Mouse (Mus musculus) brain, embryonic 14.5 days (tissue): ENCODE data around the gene Rb1. TPM values are rescaled to one million over a fixed set of nuclear protein-coding genes. Genes with fewer than 3 reads are reported as not detected.

Source experiments
- DNase-seq: peaks from one replicate; pipeline ENCODE4 v3.0.0-alpha.2; 2011; ENCODE audit warnings: low read depth
- CTCF ChIP-seq: fragments of 200-500 bp; IDR thresholded peaks from 2 replicates; pipeline ENCODE4 v1.5.1; 2012; ENCODE audit warnings: inconsistent platforms, mild to moderate bottlenecking, moderate library complexity, borderline replicate concordance; ENCODE audit not compliant: insufficient read depth, insufficient read length; ENCODE audit errors: extremely low read depth
- POLR2A ChIP-seq: fragments of 200-500 bp; IDR thresholded peaks from 2 replicates; pipeline ENCODE4 v1.6.1; 2012; ENCODE audit warnings: mild to moderate bottlenecking, inconsistent platforms, borderline replicate concordance; ENCODE audit not compliant: poor library complexity, insufficient read depth, insufficient read length, severe bottlenecking; ENCODE audit errors: extremely low read depth
- polyA plus RNA-seq: library from polyadenylated mRNA; depleted of rRNA; stranded (reverse); fragments of >200 nt; gene quantifications from 2 replicates; pipeline ENCODE4 v1.2.3, GENCODE M21; 2012

The Rb1 gene
- polyA plus RNA-seq, 1 experiment: 38.2 TPM

- DNase-seq: no peak
- no peak for TF ChIP-seq CTCF
- TF ChIP-seq POLR2A: no peak
These were observed 138.7 kb downstream of the Rb1 start for GRCm38 (mm10) chr14:73186875-73187274.

DNA sequence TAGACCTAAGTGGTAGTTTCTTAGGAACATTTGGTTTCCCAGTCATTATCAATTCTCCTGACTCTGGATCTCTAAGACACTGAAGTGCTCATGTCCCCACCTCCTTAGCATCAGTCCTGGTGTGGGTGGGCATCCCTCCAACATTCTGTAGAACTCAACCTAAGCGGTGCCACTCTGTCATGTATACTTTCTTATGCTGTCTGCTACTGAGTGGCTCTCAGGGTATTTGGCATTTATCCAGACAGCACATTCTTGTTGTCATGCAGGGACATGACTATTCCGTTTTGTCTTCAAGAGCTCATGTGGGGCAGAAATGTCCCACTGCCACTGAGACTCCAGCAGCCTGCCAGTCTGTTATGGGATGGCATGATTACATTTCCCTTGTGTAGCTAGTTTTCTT, 144.5 kb downstream of the Rb1 start:
- peak; percentile 77 for DNase-seq
- TF ChIP-seq POLR2A (no peak), CTCF (no peak)

DNA sequence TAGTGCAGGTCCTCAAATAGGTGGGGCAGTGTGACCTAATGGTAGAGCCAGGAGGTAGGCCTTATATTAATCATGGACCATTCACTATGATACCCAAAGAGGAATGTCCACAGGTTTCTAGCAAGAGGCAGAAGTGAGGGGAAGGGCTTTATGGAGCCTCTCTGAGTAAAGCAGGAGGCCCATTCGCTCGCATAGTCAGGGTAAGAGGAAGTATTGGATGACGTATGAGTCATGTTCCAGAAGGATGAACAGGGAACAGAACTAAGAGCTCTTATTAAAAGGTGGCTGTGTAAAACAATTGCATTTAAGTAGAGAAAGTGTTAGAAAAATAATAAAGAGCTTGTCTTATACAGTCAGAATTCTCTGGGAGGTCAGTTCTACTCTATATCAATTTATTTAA, 145.0 kb downstream of the Rb1 start:
- TF ChIP-seq CTCF (no peak), POLR2A (no peak)
- DNase-seq: no peak

GRCm38 (mm10) chr14:73179221-73179681, 146.4 kb downstream of the Rb1 start:
- no peak for DNase-seq
- no peak for TF ChIP-seq CTCF
- no peak for TF ChIP-seq POLR2A

DNA sequence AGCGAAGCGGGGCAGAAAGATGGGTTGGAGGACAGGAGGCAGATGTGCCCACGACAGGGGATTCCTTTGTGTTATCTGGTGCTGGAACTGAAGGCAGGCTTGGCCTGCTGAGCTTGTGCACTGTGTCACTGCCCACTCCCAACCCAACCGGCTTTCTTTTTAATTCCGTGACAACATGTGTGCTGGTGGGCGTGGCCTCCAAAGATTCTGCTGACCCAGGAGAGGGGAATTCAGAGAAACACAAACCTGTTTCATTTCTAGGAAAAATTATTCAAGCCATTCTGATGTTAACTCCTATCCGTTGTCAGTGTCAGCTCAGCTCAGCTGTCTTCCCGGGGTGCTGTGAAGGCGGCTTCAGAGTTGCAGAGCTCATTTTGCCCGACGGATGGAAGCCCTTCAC, 147.7 kb downstream of the Rb1 start:
- DNase-seq: no peak
- TF ChIP-seq CTCF (no peak), POLR2A (no peak)

DNA sequence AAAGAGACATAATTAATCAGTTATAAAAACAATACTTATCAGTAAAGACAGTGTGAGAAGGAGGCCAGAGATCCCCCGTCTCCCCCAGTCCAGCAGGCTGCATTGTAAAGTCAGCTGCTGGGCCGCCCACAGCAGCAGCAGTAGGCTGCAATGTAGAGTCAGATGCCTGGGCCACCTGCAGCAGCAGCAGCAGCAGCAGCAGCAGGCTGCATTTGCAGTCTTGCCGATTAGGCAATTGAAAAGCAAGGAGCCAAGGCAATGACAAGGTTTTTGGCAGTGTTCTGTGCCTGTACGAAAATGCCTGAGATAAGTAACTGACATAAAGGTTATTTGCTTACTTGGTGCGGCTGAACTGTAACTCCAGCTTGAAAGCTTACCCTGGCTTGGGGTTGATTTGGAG, 149.4 kb downstream of the Rb1 start:
- no peak for TF ChIP-seq POLR2A
- DNase-seq: peak; percentile 25

DNA sequence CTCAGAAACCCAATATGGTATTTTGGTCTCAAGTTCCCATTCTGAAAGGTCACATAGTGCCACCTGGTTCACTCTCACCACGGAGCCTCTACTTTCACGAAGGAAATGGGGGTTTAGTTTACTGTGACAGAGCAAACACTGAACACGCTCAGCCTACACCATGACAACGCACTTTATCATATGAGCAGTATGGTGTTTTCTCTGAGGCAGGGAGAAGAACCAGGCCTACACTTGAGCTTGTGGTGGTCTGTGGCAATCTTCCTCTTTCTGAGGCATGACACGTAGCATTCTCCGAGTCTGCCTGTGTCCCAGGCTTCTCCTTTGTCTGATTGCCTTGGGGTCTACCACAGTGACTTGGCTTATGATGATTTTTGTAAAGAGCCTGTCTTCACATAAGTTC, 149.8 kb downstream of the Rb1 start:
- TF ChIP-seq CTCF (no peak), POLR2A (no peak)
- DNase-seq: no peak

DNA sequence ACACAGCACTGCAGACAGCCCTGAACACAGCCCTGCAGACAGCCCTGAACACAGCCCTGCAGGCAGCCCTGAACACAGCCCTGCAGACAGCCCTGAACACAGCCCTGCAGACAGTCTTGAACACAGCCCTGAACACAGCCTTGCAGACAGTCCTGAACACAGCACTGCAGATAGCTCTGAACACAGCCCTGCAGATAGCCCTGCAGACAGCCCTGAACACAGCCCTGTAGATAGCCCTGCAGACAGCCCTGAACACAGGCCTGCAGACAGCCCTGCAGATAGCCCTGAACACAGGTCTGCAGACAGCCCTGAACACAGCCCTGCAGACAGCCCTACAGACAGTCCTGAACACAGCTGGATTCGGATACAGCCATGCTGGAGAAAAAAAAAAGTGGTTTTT, 150.6 kb downstream of the Rb1 start:
- no peak for DNase-seq
- TF ChIP-seq CTCF (no peak), POLR2A (no peak)

DNA sequence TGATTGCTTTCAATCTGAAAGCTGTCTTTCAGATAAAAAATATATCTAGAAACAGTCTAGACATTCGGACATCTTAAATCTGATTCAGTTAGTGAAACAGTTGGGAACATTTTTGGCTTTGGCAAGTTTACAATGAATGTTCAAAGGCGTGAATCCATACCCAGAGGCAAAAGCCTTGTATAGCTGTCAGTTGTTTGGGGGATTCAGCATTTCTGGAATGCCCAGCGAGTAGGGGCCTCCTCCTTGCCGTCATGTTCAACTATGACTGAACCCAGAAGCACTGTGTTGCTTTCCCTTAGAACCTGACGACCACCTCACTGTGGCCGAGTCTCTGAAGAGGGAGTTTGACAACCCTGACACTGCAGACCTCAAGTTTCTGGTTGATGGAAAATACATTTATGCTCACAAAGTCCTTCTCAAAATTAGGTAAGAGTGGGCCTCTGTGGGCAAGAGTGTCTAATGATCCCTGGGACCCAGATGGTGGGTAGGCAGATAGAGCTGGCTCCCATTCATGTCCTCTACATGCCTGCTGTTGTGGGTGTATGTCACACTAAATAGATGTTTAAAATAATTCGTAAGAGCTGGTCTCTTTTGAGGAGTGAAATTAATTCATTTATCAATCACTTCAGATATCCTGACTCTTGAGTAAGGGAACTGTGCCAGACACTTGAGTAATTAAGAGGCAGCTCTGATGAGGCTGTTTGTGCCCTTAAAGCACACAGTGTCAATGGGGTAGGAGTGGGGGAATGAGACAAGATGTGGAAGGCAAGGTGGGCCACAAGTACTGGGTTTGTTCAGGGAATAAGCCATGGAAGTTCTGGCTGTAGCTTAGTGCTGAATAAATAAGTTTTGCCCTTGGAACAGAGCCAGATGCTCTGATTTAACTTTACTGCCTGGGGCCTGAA, 151.3 kb downstream of the Rb1 start:
- TF ChIP-seq POLR2A (no peak), CTCF (no peak)
- DNase-seq: peak; percentile 80

GRCm38 (mm10) chr14:73173662-73174061, 152.0 kb downstream of the Rb1 start:
- peak; percentile 31 for DNase-seq
- TF ChIP-seq CTCF (no peak), POLR2A (no peak)

DNA sequence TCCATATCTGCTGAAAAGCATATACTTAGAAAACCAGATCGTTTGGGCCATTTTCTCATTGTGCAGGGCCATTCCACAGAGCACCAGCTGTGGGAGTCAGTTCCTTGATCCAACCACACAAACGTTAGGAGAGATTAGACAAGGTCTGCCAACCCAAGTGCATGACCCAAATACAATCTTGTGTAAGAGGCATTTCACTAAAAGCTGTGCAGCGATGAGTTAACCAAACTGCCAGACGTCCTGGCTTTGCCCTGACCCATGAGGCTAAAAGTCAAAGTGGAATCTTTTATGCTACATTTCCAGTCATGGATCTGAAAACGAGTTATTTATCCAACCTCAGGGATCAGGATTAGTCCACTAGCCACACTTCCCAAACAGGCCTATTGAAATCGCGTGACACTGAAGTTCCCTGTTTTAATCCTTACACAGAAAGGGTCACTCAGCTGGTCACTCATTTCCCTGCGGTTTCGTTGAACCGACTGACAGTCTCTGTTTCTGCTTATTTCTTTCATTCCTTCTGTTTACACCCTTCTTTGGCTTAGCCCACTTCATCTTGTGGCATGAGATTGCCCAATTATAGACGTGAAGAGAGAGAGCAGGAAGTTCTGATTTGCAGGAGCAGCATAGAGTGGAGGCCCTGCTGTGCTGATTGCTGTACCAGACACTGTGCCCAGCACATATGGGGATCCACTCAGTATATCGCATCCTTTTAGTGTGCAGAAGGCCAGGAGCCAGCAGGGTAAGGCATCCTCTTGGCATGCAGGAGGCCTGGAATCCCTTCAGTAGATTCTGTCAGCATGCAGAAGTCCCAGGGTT, 153.2 kb downstream of the Rb1 start:
- peak; percentile 68 for DNase-seq
- no peak for TF ChIP-seq POLR2A
- TF ChIP-seq CTCF: no peak
